Mouse (Mus musculus) spleen, postnatal 36 days (tissue): ENCODE data around the gene Hyal2.
A peak's percentile ranks its signal among the peaks of the same experiment; 100 is the strongest.
"Not testable (repeated sequence)": the region's sequence is repeated elsewhere in the genome, so short reads cannot be mapped to it uniquely, and the experiment has no call there.

Source experiments
- DNase-seq, 2 experiments: peaks; one replicate each; pipeline ENCODE4 v3.0.0; 2022; ENCODE audit warnings: low spot score in 2 of 2, mixed read lengths in 1 of 2

Gene Hyal2

DNA sequence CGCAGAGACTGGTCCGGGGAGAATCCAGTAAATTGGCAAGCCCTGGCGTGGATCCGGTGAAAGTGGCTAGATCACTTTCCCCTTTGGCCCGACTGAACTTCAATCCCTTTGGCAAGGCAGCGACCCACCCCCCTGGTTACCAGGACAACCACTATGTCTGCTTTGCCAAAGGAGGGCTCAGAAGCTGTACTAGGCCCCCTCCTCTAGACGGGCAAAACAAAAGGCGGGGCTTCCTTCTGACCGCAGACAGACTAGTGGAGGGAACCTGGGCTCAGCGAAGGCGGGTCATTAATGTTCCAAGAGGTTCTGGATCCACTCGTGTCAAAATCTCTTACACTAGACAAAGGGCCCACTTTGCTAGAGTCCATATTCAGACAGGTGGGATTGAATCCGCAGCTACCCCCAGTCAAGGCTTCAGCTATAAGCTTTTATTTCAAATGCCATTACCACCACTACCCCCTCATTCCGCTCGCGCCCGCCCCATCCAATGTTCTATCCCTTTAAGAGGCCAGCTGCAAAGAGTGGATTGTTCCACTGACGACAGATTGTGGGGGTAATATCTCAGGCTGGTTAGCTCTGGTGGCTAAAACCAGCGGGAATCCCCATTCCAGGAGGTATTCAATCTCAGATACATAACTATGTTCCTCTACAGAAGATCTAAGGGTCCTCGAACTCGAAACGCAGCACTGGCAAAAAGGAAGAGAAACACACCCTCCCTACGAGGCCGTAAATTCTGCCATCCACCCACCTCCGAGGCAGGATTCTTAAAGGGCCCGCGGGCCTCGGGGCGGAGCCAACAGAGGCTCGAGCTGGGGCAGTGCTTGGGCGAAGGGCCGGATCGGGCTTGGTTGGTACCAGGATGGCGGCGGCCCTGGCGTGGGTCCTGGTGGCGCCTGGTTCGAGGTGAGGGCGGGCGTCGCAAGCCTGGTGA, 851 bp downstream of the Hyal2 start:
- peak; percentile 84 to 89 for DNase-seq

DNA sequence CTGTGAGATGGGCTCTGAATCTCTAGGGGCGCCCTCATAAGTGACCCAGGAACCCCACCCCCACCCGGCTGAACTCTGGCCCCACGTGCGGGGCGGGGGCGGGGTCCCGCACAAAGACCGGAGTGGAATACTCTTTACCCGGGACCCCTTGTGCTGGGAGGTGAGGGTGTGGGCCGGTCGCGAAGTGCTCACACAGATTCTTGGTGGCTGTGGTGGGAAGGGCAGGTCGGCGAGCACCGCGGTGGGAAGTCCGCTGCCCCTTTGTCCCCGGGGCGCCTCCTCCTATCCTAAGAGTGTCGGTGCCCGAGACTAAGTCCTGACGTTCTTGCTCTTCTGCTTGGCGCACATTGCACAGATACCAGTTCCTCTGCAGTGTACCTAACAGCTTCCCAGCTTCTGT, 1.5 kb downstream of the Hyal2 start:
- no peak for DNase-seq

DNA sequence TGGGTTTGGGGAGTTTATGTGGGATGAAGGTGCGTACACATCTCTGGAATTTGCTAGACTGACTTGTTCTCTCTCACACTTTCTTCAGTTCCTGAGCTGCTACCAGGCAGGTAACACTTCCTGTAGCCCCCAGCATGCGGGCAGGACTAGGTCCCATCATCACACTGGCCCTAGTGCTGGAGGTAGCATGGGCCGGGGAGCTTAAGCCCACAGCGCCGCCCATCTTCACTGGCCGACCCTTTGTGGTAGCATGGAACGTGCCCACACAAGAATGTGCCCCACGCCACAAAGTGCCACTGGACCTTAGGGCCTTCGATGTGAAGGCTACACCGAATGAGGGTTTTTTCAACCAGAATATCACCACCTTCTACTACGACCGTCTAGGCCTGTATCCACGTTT, 2.3 kb downstream of the Hyal2 start:
- DNase-seq, result no peak

DNA sequence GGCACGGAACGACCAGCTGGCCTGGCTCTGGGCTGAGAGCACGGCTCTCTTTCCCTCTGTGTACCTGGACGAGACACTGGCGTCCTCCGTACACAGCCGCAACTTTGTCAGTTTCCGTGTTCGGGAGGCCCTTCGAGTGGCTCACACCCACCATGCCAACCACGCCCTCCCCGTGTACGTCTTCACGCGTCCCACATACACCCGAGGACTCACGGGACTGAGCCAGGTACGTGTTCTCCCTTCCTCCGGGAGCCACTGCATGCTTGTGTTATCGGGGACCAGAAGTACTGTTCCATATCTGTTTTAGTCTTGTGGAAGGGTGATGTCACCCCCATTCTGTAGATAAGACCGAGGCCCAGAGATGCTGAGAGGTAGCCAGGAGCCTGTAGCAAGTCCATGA, 3.1 kb downstream of the Hyal2 start:
- DNase-seq, result no peak

DNA sequence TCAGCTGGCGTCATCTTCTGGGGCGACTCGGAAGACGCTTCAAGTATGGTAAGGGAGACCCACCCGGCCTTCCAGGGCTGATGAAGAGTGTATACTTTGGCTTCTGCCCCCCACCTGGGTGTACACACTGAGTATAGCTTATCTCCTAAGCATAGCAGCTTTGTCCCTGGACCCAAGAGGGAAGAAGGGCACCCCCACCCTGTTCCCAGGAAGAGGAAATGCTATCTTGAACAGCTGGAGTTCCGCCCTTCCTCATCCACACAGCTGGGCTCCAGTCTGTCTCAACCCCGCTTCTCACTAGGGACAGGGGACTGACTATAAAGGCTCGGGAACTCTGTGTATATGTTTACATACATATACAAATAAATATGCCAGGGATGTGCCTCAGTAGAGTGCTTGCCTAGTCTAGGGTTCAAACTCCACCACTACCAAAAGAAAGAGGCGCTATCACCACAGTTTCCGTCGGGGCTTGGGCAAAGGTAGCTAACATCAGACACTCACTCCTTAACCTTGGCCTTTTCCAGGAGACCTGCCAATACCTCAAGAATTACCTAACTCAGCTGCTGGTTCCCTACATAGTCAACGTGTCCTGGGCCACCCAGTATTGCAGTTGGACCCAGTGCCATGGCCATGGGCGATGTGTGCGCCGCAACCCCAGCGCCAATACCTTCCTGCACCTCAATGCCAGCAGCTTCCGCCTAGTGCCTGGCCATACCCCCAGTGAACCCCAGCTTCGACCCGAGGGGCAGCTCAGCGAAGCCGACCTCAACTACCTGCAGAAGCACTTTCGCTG, 4.0 kb downstream of the Hyal2 start:
- no peak for DNase-seq

DNA sequence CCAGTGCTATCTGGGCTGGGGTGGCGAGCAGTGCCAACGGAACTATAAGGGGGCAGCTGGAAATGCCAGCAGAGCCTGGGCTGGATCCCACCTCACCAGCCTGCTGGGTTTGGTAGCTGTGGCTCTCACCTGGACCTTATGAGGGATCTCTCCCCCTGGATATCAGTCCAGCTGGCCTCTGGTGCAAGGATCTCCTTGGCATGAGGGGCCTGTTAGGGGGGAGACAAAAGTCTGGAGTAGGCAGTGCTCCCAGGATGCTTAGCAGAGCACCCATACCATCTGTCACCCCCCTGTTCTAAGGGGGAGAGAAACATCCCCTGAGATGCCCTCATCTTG, 4.5 kb downstream of the Hyal2 start:
- DNase-seq, result no peak

DNA sequence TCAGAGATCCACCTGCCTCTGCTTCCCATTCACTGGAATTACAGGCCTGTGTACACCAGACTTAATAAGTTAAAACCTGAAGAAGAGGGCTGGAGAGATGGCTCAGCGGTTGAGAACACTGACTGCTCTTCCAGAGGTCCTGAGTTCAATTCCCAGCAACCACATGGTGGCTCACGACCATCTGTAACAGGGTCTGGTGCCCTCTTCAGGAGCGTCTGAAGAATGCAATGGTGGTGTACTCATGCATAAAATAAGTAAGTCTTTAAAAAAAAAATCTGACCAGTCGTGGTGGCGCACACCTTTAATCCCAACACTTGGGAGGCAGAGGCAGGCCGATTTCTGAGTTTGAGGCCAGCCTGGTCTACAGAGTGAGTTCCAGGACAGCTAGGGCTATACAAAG, 6.0 kb downstream of the Hyal2 start:
- not testable (repeated sequence) for DNase-seq

DNA sequence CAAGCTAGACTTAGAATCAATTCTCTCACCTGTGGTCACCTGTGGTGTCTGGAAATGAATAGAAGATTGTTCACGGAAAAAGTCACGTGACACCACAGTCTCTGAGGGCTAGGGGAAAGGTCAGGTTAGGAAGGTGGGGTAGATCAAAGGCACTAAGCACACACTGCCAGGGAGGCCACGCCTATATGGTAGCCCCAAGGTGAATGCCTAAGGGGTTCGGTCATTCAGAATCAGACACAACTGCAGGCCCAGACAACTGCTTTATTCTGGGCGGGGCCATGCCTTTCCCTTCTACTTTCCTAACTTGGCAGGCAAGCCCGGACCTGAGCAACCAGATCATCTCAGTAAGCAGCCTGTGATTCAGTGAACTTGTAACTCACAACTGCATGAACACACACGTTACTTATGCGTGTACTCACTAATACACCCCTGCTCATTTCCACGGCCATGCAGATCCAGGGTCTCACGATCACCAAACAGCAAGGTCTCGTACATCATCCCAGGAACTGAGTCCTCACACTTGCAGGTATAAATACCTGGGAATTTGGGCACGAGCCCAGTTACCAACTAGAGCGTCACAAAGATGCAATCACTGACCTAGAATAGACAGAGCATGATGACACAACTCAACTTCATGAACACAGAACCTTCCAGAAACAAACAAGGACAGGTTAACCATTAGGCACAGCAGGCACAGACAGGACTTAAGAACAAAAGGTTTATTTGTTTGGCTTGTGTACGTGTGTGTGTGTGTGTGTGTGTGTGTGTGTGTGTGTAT, 8.0 kb downstream of the Hyal2 start:
- DNase-seq, result no peak

DNA sequence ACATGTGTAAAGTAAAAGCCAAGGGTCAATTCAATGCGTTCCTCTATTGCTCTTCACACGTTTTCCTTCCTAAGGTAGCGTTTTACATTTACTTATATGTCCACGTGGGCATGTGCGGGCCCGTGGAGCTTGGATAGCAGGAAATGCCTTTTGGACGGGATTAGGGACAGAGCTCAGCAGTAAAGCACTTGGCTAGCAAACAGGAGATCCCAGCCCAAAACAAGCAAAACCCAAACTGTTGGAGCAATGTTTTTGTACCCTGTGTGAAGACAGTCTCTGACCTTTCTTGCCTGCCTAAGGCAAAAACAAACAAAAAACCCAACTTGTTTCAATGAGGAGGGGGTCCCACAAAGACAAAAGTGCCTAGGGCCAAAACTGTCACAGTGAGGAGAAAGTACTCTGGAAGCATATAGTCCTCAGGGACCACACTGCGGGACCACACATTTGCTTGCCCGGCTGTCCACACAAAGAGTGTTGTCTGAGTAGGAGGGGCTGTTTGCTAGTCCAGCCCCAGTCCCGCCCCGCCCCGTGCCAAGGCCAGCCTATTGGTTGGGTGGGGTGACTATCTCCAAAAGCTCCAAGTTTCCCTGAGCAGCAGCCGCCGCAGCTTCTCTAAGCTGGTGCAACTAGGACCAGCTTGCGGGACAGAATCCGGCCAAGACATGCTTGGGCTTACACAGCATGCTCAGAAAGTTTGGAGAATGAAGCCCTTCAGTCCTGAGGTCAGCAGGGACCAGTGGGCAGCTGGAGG, 8.8 kb downstream of the Hyal2 start, which contains the start of gene Hyal1:
Hyal1 (plus strand) TSS at position 571 of the 751 bp plus-strand sequence.
- DNase-seq, result peak; percentile 50 to 64

DNA sequence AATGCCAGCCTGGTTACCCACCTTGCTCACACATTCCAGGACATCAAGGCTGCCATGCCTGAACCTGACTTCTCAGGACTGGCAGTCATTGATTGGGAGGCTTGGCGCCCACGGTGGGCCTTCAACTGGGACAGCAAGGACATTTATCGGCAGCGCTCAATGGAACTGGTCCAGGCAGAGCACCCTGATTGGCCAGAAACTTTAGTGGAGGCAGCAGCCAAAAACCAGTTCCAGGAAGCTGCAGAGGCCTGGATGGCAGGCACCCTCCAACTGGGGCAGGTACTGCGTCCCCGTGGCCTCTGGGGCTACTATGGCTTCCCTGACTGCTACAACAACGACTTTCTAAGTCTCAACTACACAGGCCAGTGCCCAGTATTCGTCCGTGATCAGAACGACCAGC, 10.1 kb downstream of the Hyal2 start:
- DNase-seq, result no peak

DNA sequence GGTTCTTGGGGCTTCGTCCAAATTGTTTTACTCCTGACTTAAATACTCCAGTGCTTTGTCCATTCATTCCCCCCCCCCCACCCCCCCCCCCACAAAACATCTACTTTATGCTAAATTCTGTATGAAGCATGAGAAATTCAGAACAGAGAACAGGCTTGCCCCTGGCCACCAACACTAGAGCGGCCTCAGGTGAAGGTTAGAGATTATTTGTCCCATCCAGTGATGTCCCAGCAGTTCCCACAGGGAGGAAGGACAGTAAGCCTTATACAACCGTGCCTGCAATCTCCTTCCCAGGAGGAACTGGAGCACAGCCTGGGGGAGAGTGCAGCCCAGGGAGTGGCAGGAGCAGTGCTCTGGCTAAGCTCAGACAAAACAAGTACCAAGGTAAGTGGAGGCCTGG, 10.8 kb downstream of the Hyal2 start, which contains the start of gene Naa80:
Naa80 (plus strand) TSS at position 301 of the 400 bp plus-strand sequence.
- DNase-seq, result no peak

DNA sequence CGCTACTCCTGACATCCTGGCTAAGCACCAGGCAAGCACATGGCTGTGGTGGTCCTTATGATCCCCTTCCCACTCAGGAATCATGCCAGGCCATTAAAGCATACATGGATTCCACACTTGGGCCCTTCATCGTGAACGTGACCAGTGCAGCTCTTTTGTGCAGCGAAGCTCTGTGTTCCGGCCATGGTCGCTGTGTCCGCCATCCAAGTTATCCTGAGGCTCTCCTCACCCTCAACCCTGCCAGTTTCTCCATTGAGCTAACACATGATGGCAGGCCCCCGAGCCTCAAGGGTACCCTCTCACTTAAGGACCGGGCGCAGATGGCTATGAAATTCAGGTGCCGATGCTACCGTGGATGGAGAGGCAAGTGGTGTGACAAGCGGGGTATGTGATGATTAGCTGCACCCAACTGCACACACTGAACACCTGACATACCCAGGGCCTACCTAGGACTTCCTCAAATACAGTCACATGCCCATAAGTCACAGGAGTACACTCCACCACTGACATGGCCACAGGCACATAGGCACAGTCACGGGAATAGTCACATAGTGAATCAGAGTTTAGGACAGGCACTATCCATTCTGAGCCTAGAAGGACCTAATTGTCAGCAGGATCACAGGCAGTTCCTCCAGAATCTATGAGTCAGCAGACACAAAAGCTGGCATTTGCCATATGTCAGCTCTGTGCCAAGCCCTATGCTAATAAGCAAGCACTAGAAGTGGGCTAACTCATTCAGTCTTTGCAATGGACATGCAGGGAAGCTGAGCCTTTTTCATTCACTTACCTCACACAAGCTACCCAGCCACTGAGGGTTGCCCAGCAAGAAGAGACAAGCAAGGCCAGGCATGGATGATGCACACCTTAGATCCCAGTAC, 11.5 kb downstream of the Hyal2 start:
- no peak for DNase-seq

DNA sequence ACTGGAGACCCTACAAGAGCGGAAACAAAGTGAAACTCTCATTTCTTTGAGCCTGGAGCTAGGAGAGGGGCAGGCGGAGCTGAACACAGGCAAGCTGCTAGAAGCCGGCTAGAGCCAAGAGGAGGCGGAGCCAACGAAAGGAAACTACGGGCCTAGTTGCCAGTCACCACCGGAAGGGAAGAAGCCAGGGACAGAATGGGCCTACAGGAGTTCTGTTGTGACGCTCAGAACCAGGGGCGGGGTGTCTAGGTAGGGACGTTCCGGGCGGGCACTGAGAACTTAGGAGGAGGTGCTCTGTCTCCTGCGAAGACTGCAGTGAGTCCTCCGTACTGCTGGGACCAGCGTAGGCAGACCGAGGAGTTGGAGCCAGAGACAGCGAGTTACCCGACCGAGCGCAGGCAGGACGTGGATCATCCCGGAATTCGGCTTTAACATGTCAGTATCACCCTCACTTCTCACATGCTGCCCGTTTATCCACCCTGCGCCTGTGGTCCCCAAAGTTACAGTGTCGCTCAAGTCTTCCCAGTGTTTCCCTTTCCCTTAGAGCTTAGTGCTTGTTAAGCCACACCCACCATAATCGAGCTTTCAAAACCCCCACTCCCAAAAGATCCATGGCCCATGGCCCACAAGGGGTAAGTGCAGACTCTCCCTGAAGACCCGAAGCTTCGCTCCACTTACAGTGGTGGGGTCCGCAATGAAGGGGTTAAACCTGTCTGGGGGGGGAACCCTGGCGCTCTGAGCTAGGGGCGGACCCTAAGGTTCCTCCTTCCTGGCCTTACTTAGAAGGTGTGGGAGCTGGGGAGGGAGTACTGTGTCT, 13.0 kb downstream of the Hyal2 start, which contains the start of gene Hyal3:
Hyal3 (plus strand) TSS at position 318 of the 817 bp plus-strand sequence.
- DNase-seq, result peak; percentile 85 to 89

DNA sequence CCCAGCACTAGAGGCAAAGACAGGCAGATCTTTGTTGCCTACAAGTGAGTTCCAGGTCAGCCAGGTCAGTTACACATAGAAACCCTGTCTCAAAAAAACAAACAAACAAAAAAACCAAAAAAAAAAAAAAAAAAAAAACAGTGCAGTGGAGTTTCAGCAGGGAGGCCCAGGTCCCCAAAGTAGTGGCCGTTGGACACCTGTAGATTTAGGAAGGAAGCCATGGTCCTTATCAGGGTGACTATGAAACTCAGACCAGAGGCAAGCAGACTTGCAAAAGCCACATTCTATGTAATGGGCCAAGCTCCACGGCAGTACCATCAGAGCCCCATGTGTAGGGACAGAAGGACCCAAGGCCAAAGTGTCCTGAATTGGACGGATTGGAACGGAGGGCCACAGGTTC, 13.8 kb downstream of the Hyal2 start:
- DNase-seq, result no peak

DNA sequence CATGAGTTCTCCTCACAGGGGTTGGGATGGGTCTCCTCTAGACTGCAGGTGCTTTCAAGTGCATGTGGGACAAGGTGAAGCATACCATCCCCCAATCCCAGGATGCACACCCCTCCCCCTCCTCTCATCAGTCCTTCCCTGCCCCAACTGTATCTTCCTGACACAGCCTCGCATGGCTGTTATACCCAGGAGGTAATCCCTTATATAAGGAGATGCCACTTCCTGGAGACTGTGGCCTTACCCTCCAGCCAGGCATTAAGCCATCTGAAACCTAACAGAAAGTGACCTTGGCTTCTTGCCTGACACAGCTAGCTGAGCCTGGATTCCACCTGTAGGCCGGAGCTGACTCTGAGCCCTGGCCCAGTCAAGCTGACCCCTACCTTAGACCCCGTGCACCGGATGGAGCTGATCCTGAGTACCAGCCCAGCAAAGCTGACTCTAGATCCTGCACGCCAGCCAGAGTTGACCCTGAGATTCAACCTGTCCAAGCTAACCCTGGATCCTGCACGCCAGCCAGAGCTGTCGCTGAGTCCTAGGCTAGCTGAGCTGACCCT, 14.8 kb downstream of the Hyal2 start:
- no peak for DNase-seq

DNA sequence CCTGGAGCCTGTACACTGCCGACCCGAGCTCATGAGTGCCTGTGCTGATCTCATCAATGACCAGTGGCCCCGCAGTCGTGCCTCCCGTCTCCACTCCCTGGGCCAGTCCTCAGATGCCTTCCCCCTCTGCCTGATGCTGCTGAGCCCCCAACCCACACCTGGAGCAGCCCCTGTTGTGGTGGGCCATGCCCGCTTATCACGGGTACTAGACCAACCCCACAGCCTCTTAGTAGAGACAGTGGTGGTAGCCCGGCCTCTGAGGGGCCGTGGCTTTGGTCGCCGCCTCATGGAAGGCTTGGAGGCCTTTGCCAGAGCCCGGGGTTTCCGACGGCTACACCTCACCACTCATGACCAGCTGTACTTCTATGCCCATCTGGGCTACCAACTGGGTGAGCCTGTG, 15.4 kb downstream of the Hyal2 start:
- no peak for DNase-seq

DNA sequence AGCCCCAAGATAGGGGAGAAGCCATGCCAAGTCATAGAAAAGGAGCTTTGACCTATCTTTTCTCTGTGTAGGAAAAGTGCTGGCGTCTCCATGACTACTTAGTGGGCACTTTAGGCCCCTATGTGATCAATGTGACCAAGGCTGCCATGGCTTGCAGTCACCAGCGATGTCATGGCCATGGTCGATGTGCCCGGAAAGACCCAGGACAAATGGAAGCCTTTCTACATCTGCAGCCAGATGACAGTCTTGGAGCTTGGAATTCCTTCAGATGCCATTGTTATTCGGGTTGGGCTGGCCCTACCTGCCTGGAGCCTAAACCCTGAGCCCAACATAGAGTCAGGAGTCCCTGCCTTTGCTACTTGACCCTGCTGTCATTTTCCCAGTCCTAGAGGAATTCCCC, 18.8 kb downstream of the Hyal2 start:
- no peak for DNase-seq

DNA sequence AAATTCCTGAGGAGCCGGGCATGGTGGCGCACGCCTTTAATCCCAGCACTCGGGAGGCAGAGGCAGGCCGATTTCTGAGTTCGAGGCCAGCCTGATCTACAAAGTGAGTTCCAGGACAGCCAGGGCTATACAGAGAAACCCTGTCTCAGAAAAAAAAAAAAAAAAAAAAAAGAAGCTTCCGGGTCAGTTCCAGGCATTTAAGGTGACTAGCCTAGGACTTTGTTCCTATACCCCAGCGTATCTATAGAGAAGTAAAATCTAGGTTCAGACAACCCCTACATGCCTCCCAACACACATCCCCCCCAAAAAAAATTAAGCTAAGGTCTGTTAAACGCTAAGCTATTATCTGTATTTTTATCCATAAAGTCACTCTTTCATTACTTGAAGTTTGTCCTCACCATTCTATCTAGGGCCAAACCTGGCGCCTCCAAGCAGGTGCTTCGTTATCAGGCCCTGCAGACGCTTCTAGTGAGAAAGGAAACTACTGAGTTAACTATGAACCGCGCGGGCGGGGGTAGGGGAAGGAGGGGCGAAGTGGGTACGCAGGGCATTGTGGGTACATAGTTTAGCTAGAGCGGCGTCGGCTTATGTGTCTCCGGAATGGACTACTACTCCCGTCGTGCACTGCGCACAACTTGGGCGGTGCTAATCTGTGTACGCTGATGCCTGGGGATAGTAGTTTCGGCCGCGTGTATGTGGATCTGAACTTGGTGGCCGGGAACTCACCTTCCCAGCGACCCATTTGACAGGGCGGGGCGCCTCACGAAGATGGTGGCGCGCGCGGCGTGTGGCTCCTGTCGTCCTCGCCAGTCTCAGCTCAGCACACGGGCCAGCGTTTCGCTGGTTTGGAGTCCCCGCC, 19.5 kb downstream of the Hyal2 start, which contains the start of gene Ifrd2:
Ifrd2 (plus strand) TSS at position 669 of the 859 bp plus-strand sequence.
- peak; percentile 99 for DNase-seq
